Mouse (Mus musculus): ENCODE data around the gene Gm13119.
"Not testable (repeated sequence)": the region's sequence is repeated elsewhere in the genome, so short reads cannot be mapped to it uniquely, and the experiment has no call there.

The Gm13119 gene

GRCm38 (mm10) chr4:144357642-144358041 lies at the start of gene Gm13119:
Gm13119 (plus strand) TSS chr4:144357942.
- H3K36me3 ChIP-seq (ENCODE audit: insufficient read depth, low read length); H3K4me3 ChIP-seq (replicated peaks; ENCODE audit: low read length); H3K4me1 ChIP-seq (replicated peaks; ENCODE audit: low read depth, low read length); H3K27me3 ChIP-seq (ENCODE audit: insufficient read depth, low read length): not testable (repeated sequence)
- H3K9me3 ChIP-seq (ENCODE audit: low read length), result peaks cover 17% of the 10 kb centered on the region

GRCm38 (mm10) chr4:144312666-144313460 lies 44.9 kb upstream of the Gm13119 start:
- not testable (repeated sequence) for H3K36me3 ChIP-seq (ENCODE audit: insufficient read depth, low read length); H3K9me3 ChIP-seq (ENCODE audit: low read length); H3K4me3 ChIP-seq (replicated peaks; ENCODE audit: low read length); H3K27me3 ChIP-seq (ENCODE audit: insufficient read depth, low read length); H3K4me1 ChIP-seq (replicated peaks; ENCODE audit: low read depth, low read length)
- TF ChIP-seq NANOG (IDR thresholded peaks at IDR 0.05; ENCODE audit: borderline replicate concordance, low read length), result peak; percentile 84
- peak; percentile 56; the same call in 1 of the 2 replicates for TF ChIP-seq POU5F1 (IDR thresholded peaks at IDR 0.05; ENCODE audit: borderline replicate concordance, low read length)

- H3K9me3 ChIP-seq (ENCODE audit: low read length); H3K36me3 ChIP-seq (ENCODE audit: insufficient read depth, low read length); H3K4me3 ChIP-seq (replicated peaks; ENCODE audit: low read length); H3K4me1 ChIP-seq (replicated peaks; ENCODE audit: low read depth, low read length); H3K27me3 ChIP-seq (ENCODE audit: insufficient read depth, low read length): not testable (repeated sequence)
These were observed 27.8 kb upstream of the Gm13119 start, which contains the start of gene Gm13128 for GRCm38 (mm10) chr4:144329949-144330348. Gm13128 (plus strand) TSS chr4:144330249.

GRCm38 (mm10) chr4:144335856-144336255 lies 21.9 kb upstream of the Gm13119 start:
- H3K9me3 ChIP-seq (ENCODE audit: low read length); H3K4me3 ChIP-seq (replicated peaks; ENCODE audit: low read length): not testable (repeated sequence)

GRCm38 (mm10) chr4:144377911-144378310 lies 20.2 kb downstream of the Gm13119 start, which contains the start of gene Pramef20:
Pramef20 (minus strand) TSS chr4:144377933.
- H3K27me3 ChIP-seq (ENCODE audit: insufficient read depth, low read length), result no peaks in the 10 kb centered on the region
- no peaks in the 10 kb centered on the region for H3K4me1 ChIP-seq (replicated peaks; ENCODE audit: low read depth, low read length)
- H3K36me3 ChIP-seq (ENCODE audit: insufficient read depth, low read length), result no peaks in the 10 kb centered on the region
- no peaks in the 10 kb centered on the region for H3K9me3 ChIP-seq (ENCODE audit: low read length)
- no peak within 1 kb of the TSS for H3K4me3 ChIP-seq (replicated peaks; ENCODE audit: low read length)
- TF ChIP-seq CTCF (conservative IDR thresholded peaks at IDR 0.05; ENCODE audit: low read length), result no peak
- TF ChIP-seq NANOG (IDR thresholded peaks at IDR 0.05; ENCODE audit: borderline replicate concordance, low read length), result no peak
- no peak for TF ChIP-seq POU5F1 (IDR thresholded peaks at IDR 0.05; ENCODE audit: borderline replicate concordance, low read length)

More at GRCm38 (mm10) chr4:144335856-144336255, 21.9 kb upstream of the Gm13119 start:
- not testable (repeated sequence) for H3K4me1 ChIP-seq (replicated peaks; ENCODE audit: low read depth, low read length); H3K36me3 ChIP-seq (ENCODE audit: insufficient read depth, low read length); H3K27me3 ChIP-seq (ENCODE audit: insufficient read depth, low read length)

- H3K9me3 ChIP-seq (ENCODE audit: low read length), result no peaks in the 10 kb centered on the region
- TF ChIP-seq CTCF (conservative IDR thresholded peaks at IDR 0.05; ENCODE audit: low read length) (no peak), NANOG (IDR thresholded peaks at IDR 0.05; ENCODE audit: borderline replicate concordance, low read length) (no peak), POU5F1 (IDR thresholded peaks at IDR 0.05; ENCODE audit: borderline replicate concordance, low read length) (no peak)
- peaks cover 42% of the 10 kb centered on the region for H3K36me3 ChIP-seq (ENCODE audit: insufficient read depth, low read length)
- no peaks in the 10 kb centered on the region for H3K27me3 ChIP-seq (ENCODE audit: insufficient read depth, low read length)
- H3K4me3 ChIP-seq (replicated peaks; ENCODE audit: low read length), result no peak overlapping the region
- H3K4me1 ChIP-seq (replicated peaks; ENCODE audit: low read depth, low read length), result peaks cover 44% of the 10 kb centered on the region
These were observed 38.6 kb downstream of the Gm13119 start for GRCm38 (mm10) chr4:144396316-144396715.

GRCm38 (mm10) chr4:144402712-144403111 lies 45.0 kb downstream of the Gm13119 start:
- Histone ChIP-seq H3K27me3 (ENCODE audit: insufficient read depth, low read length) (no peaks in the 10 kb centered on the region), H3K36me3 (ENCODE audit: insufficient read depth, low read length) (no peaks in the 10 kb centered on the region), H3K4me3 (replicated peaks; ENCODE audit: low read length) (peak overlapping the region; percentile 56; the same call in 1 of the 2 replicates), H3K4me1 (replicated peaks; ENCODE audit: low read depth, low read length) (peaks cover 66% of the 10 kb centered on the region), H3K9me3 (ENCODE audit: low read length) (no peaks in the 10 kb centered on the region)
- TF ChIP-seq CTCF (conservative IDR thresholded peaks at IDR 0.05; ENCODE audit: low read length) (no peak), NANOG (IDR thresholded peaks at IDR 0.05; ENCODE audit: borderline replicate concordance, low read length) (no peak), POU5F1 (IDR thresholded peaks at IDR 0.05; ENCODE audit: borderline replicate concordance, low read length) (no peak)

- TF ChIP-seq NANOG (IDR thresholded peaks at IDR 0.05; ENCODE audit: borderline replicate concordance, low read length) (no peak), POU5F1 (IDR thresholded peaks at IDR 0.05; ENCODE audit: borderline replicate concordance, low read length) (no peak), CTCF (conservative IDR thresholded peaks at IDR 0.05; ENCODE audit: low read length) (no peak)
- Histone ChIP-seq H3K4me1 (replicated peaks; ENCODE audit: low read depth, low read length) (peaks cover 78% of the 10 kb centered on the region), H3K9me3 (ENCODE audit: low read length) (no peaks in the 10 kb centered on the region), H3K27me3 (ENCODE audit: insufficient read depth, low read length) (no peaks in the 10 kb centered on the region), H3K36me3 (ENCODE audit: insufficient read depth, low read length) (no peaks in the 10 kb centered on the region), H3K4me3 (replicated peaks; ENCODE audit: low read length) (peak overlapping the region; percentile 75)
These were observed 46.8 kb downstream of the Gm13119 start for GRCm38 (mm10) chr4:144404456-144405086.

- TF ChIP-seq CTCF (conservative IDR thresholded peaks at IDR 0.05; ENCODE audit: low read length), result no peak
- no peak for TF ChIP-seq NANOG (IDR thresholded peaks at IDR 0.05; ENCODE audit: borderline replicate concordance, low read length)
- no peak for TF ChIP-seq POU5F1 (IDR thresholded peaks at IDR 0.05; ENCODE audit: borderline replicate concordance, low read length)
- H3K27me3 ChIP-seq (ENCODE audit: insufficient read depth, low read length), result no peaks in the 10 kb centered on the region
- H3K4me1 ChIP-seq (replicated peaks; ENCODE audit: low read depth, low read length), result peaks cover 72% of the 10 kb centered on the region
- no peaks in the 10 kb centered on the region for H3K36me3 ChIP-seq (ENCODE audit: insufficient read depth, low read length)
- H3K4me3 ChIP-seq (replicated peaks; ENCODE audit: low read length), result peak overlapping the region; percentile 10; the same call in 1 of the 2 replicates
- no peaks in the 10 kb centered on the region for H3K9me3 ChIP-seq (ENCODE audit: low read length)
These were observed 48.5 kb downstream of the Gm13119 start for GRCm38 (mm10) chr4:144406261-144406660.
